Mouse (Mus musculus) gastrocnemius, postnatal 14 days (tissue): ENCODE data around the gene Ccdc59. TPM values are rescaled to one million over a fixed set of nuclear protein-coding genes. Genes with fewer than 3 reads are reported as not detected.

Experiments
- DNase-seq: peaks from one replicate; pipeline ENCODE4 v3.0.0; 2021; ENCODE audit warnings: mixed read lengths
- intact Hi-C: fragments of 180-260 bp; cut with DNase I; formaldehyde crosslinking; loops from one replicate; pipeline ENCODE4 v1.15.1; 2025; ENCODE audit warnings: low total_unique reads
- long read RNA-seq, 2 experiments: library from polyadenylated mRNA; stranded (forward); transcript quantifications; one replicate each; pipeline ENCODE4 v2.0.0; 2021
- total RNA-seq, 2 experiments: library from RNA; stranded (reverse); gene quantifications; 2 replicates each; pipeline ENCODE4 v1.2.3; 2021

Gene Ccdc59
- total RNA-seq: 10 to 100 TPM in 1 of 2 experiments, 1 to 10 TPM in 1; 9.4 to 10.2 TPM
- long read RNA-seq, experiment 1, transcript Ccdc59-201 (4 exons, 1,813 nt): major isoform, 16 of 16 reads
- long read RNA-seq, experiment 1, partial matches to known transcripts: 0 of 16 reads
- long read RNA-seq, experiment 1, other reads (novel, unspliced or antisense): 0 of 16 reads
- long read RNA-seq, experiment 2, transcript Ccdc59-201 (4 exons, 1,813 nt): major isoform, 20 of 21 reads
- long read RNA-seq, experiment 2, partial matches to known transcripts: 1 of 21 reads
- long read RNA-seq, experiment 2, other reads (novel, unspliced or antisense): 0 of 21 reads

GRCm38 (mm10) chr10:105840928-105841888 lies at the start of gene Ccdc59, which contains the start of gene Mettl25:
Gene Ccdc59 (plus strand): TSS chr10:105841067.
Gene Mettl25 (minus strand): TSS chr10:105841380.
- DNase-seq: peak; percentile 97
- intact Hi-C loops: no loop called here

GRCm38 (mm10) chr10:105793776-105794552 lies 46.9 kb upstream of the Ccdc59 start:
- intact Hi-C loops: no loop called here
- DNase-seq: no peak

GRCm38 (mm10) chr10:105797250-105797924 lies 43.5 kb upstream of the Ccdc59 start:
- intact Hi-C loops: no loop called here
- DNase-seq: no peak

- DNase-seq: no peak
- intact Hi-C loops: no loop called here
Observed at GRCm38 (mm10) chr10:105801147-105801546, 39.7 kb upstream of the Ccdc59 start.

- intact Hi-C loops: no loop called here
- DNase-seq: no peak
Observed at GRCm38 (mm10) chr10:105802132-105802531, 38.7 kb upstream of the Ccdc59 start.

- no peak for DNase-seq
- intact Hi-C loops: no loop called here
Observed at GRCm38 (mm10) chr10:105803461-105803860, 37.4 kb upstream of the Ccdc59 start.

GRCm38 (mm10) chr10:105806259-105807010 lies 34.4 kb upstream of the Ccdc59 start:
- intact Hi-C loops: no loop called here
- no peak for DNase-seq

GRCm38 (mm10) chr10:105834627-105835228 lies 6.1 kb upstream of the Ccdc59 start:
- DNase-seq: no peak
- intact Hi-C loops: no loop called here

- DNase-seq: no peak
- intact Hi-C loops: no loop called here
Observed at GRCm38 (mm10) chr10:105842574-105842973, 1.7 kb downstream of the Ccdc59 start.

GRCm38 (mm10) chr10:105850286-105850685 lies 9.4 kb downstream of the Ccdc59 start:
- DNase-seq: no peak
- intact Hi-C loops: no loop called here

GRCm38 (mm10) chr10:105851136-105851535 lies 10.3 kb downstream of the Ccdc59 start:
- DNase-seq: no peak

GRCm38 (mm10) chr10:105867312-105867711 lies 26.4 kb downstream of the Ccdc59 start:
- no peak for DNase-seq
- intact Hi-C loops: no loop called here

More at GRCm38 (mm10) chr10:105851136-105851535, 10.3 kb downstream of the Ccdc59 start:
- intact Hi-C loops: no loop called here

Other genes with a start within 250 kb of the Ccdc59 start
- 1 to 10 TPM; 3.5 to 3.9 TPM for gene Mettl25, start 313 bp downstream of the Ccdc59 start, total RNA-seq